Mouse (Mus musculus) embryo, embryonic 10 days (tissue): ENCODE measurements at regions not wholly inside any gene's neighbourhood (a gene's known extent, or its start where the extent isn't known, plus 50 kb on each side); places are given as distances from the start of the nearest gene placed in this dataset.

ENCODE experiments used
- DNase-seq: peaks from one replicate; pipeline ENCODE4 v3.0.0-alpha.2; 2015; ENCODE audit warnings: low spot score

- no peak for DNase-seq
Measured at GRCm38 (mm10) chr16:90614137-90614536, 113.1 kb downstream of the Mis18a start.

GRCm38 (mm10) chr16:90610097-90610808 is 117.0 kb downstream of the Mis18a start:
- DNase-seq, result no peak

GRCm38 (mm10) chr16:90599329-90599870 is 127.8 kb downstream of the Mis18a start:
- no peak for DNase-seq

- no peak for DNase-seq
Measured at GRCm38 (mm10) chr16:90598727-90599126, 128.5 kb downstream of the Mis18a start.

- DNase-seq, result peak; percentile 32
Measured at GRCm38 (mm10) chr16:90592721-90593481, 134.3 kb downstream of the Mis18a start.

GRCm38 (mm10) chr16:90585171-90585570 is 142.0 kb downstream of the Mis18a start:
- no peak for DNase-seq

GRCm38 (mm10) chr16:90580411-90580810 is 146.8 kb downstream of the Mis18a start:
- peak; percentile 10 for DNase-seq

GRCm38 (mm10) chr16:90571107-90571506 is 156.1 kb downstream of the Mis18a start:
- no peak for DNase-seq

GRCm38 (mm10) chr16:90569826-90570225 is 157.4 kb downstream of the Mis18a start:
- no peak for DNase-seq

- DNase-seq, result no peak
Measured at GRCm38 (mm10) chr16:90565182-90565581, 162.0 kb downstream of the Mis18a start.

- DNase-seq, result peak; percentile 17
Measured at GRCm38 (mm10) chr16:90553120-90553519, 167.3 kb downstream of the Hunk start.

- no peak for DNase-seq
Measured at GRCm38 (mm10) chr16:90551041-90551440, 165.2 kb downstream of the Hunk start.

GRCm38 (mm10) chr16:90550058-90550795 is 164.4 kb downstream of the Hunk start:
- DNase-seq, result no peak
